Mouse (Mus musculus) hindlimb bud, embryonic 11.5 days (tissue): ENCODE measurements around the gene Socs3.
A peak's percentile ranks its signal among the peaks of the same experiment; 100 is the strongest.

Experiments
- DNase-seq: peaks from one replicate; pipeline ENCODE4 v3.0.0-alpha.2; 2012; ENCODE audit warnings: low read depth, low spot score; ENCODE audit errors: extremely low spot score

The Socs3 gene

DNA sequence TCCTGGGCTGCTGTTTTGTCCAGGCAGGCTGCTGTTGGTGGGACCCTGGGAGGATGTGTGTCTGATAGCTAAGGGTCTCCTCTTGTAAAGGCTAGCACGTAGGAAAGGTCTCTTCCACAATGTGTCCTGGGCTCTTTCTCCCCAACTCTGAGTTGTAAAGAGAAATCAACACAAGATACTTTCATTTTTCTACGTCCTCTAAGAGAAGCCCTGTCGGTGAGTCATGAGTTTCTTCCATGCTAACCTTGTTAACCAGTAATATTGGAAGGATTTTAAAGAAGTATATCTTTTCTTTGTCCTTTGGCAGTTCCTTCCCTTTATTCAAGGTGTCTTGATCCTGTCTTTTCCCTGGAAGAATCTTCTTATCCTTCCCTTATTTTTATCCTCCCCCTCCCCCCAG is 25.8 kb upstream of the Socs3 start:
- no peak for DNase-seq

DNA sequence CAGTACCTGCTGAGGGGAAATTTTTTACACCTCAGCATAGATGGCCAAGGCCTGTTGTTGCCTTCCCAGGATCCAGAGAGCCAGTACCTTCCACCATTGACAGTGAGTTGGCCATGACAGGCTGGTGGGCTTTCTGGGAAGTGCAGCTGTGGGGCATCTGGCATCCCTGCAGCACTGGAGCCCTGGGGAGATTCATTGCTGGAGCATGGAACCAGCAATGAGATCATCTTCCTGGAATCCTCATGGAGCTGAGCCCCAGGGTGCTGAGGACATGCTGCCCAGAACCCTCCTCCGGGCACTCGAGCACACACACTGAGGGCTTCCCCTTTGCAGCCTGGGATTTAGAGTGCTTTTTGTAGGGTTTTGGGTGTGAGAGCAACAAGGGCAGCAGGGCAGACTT is 25.4 kb upstream of the Socs3 start:
- no peak for DNase-seq

DNA sequence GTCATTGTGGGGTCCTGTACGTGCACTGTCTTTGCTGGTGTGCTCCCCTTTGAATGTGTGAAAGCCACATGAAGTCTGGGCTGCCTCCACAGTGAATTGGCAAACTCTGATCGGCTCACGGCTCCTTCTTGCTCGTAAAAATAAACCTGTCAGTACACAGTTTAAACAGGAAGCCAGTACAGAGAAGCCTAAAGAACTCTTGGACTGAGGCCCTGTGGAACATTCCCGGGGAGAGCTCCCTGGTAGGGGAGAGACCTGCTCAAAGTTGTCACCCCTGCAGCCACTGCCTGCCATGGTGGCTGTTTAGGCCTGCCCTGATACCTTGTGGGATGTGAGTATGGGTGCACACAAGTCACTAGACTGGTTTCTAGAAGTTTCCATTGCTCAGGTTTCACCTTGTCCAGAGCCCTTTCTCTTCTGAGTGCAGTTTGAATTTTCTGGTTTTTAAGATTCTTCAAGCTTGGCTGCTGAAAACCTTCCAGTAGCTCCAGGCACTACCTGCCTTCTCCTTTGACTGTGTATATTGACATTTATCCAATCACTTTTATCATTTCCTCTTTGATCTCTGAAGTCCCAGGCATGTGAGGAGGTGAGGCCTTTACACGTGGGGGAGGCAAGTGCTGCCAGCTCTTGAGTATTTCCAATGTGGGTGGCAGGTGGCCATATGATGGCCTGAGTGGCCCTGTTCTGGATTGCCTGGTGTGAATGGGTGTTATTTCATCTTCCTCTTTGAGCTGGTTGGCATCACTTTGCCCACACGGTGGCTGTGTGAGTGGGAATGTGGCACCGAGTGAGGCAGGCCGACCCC is 24.6 kb upstream of the Socs3 start:
- no peak for DNase-seq

DNA sequence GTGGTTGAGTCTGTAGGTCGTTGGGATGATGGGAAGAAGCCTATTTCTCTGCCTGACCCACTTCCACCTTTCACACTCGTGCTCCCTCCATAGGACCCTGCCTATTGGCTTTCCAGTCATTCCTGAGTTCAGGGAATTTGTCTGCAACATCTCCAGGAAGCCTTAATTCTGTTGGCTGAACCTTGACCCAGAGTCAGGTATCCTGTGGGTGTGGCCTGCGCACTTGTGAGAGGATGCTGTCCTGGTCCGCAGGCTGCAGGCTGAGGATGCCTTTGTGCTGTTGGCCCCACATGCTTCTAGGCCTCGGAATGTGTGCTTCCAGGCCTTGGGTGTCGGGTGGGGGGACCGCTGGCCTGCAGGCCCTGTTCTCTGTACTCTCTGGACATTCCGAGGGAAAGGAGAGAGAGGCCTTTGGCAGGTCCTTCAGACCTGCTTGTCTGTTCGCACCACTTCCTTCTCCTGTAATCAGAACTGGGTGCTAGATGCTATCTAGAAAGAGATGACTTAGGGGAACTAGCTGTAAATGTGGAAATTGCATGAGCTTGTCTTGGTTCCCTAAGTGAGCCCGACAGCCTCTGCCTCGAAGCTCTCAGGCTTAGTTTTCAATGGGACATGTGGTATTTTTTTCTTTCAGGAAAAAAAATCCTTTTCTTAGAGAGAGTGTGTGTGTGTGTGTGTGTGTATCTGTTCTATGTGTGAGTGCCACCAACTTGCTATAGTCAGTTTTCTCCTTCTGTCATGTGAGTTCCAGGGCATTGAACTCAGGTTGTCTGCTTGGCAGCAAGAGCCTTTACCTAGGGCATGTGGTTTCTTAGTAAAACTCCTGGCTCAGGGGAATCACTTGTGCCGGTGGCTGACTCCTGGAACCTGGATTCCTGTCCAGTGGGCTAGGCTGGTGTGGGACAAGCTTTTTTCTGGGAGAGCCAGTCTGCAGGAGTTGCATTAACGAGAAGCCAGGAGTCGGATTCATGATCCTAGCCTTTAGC is 23.6 kb upstream of the Socs3 start:
- no peak for DNase-seq

DNA sequence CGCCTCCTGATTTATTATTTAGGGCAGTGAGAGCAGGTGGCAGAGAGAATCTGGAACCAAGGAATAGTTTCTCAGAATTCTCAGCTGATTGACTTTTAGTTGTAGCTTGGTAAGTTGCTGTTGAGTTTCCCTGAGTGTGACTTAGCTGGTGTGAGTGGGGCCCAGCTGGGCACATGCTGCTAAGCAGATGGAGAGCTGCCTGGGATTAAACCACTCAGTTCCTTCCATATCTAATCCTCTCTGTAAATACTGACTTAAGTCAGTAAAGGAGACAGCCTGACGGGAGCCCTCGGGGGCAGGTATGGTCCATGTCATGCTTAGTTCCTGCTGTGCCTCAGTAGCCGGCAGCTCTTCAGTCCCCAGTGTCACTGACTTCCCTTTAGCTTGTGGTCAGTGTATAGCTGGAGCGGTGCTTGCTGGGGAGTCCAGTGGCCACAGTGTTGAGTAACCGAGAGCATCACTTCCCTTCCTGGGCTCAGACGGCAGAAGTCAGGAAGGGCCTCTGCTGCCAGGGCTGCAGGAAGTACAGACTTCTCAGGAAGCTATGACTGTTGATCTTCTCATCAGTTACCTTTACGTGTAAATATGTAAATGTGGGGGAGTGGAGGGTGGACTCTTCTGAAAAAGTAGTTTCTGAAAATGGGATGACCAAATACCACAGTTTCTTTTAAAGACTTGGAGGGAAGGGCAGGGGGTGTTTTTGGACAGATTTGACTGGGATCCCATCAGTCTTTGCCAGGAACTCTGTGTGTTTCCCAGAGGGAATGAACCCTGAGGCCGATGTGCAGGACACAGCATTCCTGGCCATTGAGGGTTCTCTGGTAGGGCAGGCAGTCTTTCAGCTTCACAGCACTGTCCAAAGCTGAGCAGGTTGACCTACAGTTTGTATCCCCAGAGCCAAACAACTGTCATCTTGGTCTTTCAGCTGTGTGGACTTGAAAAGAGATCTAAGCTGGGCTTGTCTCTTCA is 21.9 kb upstream of the Socs3 start:
- no peak for DNase-seq

DNA sequence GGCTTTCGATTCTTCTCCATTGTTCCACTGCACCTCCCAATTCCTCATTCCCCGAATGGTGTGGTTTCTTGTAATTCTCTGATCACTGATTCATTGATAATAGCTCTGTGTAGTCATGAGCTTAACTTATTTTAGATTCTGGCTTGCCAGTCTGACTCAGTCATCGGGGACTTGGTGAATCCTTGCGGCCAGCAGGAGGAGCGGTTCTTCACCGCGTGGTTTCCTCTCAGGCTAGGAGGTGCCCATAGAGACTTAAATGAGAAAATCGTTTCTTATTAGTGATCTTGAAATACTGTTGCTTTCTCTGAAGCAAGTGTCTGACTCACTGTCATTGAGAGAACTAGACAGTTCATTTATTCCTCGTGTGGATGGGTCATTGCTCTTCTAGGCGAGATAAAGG is 20.1 kb upstream of the Socs3 start:
- DNase-seq, result no peak

DNA sequence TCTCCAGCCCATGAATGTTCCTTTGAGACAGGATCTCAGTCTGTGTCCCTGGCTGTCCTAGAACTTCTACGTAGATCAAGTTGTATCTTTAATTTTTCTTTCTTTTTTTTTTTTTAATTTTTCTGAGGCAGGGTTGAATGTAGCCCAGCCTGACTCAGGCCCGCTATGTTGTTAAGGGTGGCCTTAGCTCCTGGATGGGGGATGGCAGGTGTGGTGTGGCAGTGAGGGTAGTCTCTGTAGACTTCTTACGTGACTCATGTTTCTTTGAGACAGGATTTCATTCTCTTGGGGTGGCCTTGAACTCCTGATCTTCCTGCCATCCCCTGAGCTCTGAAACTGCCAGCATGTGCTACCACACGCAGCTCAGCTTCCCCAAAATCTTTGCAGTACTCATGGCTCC is 19.4 kb upstream of the Socs3 start:
- DNase-seq, result no peak

DNA sequence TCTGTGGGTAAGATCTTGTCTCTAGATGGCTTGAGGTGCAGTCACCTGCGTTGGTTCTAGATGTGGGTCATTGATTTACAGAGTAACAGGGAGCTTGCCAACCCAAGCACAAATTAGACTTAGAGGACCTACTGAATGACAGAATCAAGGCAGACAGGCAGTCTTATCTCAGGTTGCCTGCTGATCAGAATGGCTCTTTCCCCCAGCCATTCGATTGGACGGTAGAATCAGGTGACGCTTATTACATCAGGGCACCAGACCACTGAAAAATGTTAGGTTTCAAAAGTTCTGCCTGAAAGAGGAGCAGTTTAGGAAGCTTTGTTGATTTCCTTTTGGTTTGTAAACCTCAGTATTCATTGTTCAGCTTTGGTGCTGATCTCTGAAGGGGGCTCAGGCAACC is 18.1 kb upstream of the Socs3 start:
- no peak for DNase-seq

DNA sequence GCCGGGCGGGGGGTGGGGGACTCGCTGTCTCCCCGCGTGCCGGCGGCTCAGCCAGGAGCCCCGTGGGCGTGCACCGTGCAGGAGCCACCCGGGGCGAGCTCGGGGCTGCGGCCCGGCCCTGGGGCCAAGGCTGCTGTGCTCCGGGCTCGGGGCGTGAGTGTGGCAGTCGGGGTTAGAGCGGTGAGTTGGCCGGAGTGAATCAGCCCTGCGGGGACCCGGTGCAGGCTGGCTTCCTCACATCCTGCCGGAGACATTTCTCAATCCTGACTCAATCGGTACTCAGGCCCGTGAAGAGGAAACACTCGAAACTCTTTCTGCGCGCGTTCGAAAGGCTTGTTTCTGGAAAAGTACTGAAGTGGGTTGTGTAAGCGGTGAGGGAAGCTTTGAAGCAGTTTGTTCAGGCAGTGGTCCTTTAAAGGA is 17.2 kb upstream of the Socs3 start:
- DNase-seq, result no peak

DNA sequence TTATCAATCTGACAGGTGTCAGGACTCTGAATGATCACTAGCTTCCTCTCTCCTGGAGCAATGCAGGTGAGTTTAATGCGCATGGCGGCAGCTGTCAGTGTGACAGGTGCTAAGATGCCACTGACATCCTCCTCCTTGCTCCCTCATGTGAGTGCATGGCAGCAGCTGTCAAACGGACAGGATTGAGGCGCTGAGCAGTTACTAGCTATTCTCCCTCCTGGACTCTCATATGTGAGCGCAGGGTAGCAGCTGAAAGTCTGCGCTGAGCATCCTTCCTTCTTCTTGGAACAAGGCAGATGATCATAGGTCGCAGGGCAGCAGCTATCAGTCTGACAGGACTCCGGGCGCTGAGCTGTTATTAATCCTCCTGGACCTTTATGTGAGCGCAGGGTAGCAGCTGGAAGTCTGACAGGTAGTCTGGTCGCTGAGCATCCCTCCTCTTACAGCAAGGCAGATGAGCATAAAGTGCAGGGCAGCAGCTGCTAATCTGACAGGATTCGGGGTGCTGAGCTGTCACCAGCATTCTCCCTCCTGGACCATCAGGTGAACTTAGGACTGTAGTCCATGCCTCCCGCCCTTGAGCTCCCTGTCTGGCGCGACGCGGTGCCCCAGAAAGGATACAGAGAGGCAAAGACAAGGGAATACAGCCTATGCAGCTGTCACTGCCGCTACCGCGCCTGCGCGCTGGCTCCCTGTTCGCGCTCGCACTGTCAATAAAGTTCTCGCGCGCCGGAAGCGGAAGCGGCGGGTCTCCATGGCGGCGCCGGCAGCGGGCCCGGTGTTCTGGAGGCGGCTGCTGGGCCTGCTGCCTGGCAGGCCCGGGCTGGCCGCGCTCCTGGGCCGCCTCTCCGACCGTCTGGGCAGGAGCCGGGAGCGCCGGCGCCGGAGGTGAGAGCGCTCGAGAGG is 16.5 kb upstream of the Socs3 start, which contains the start of gene Pgs1:
Gene Pgs1 (plus strand): TSS at position 167 of the 906 bp plus-strand sequence.
- DNase-seq, result peak; percentile 68

DNA sequence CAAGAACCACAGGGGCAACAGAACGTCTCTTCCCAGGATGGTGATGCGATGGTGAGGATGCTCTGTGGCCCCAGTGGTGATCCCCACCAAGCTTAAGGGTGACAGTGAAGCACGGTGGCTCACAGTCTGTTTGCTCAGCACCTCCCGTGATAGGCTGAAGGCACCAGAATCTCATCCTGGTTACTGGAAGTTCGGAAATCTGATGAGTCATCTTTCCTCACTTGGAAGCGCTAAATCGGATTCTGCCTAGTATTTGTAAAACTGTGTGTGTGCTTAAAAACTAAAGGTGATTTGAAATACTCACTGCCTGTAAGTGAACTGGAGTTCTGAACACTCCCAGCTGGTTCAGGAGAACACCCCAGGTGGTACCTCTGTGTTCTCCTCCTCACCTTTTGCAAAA is 13.9 kb upstream of the Socs3 start:
- no peak for DNase-seq

DNA sequence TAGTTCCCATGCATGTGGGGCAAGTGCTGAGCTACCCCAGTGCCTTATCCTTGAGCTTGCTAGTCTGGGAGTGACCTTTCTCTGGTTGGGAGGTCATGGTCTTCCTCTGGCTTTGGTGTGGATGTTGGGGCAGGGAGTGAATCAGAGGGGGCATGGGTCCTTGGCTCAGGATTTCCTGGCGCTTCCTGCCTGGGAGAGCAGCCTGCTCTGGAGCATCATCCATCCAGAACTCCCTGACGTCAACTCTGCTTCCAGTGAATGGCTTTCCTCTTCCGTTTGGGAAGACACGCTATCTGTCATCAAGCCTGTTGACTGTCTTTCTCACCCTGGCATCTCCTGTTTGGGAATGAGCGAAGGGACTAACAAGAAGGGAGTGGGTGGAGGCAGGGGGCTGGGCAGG is 12.6 kb upstream of the Socs3 start:
- no peak for DNase-seq

DNA sequence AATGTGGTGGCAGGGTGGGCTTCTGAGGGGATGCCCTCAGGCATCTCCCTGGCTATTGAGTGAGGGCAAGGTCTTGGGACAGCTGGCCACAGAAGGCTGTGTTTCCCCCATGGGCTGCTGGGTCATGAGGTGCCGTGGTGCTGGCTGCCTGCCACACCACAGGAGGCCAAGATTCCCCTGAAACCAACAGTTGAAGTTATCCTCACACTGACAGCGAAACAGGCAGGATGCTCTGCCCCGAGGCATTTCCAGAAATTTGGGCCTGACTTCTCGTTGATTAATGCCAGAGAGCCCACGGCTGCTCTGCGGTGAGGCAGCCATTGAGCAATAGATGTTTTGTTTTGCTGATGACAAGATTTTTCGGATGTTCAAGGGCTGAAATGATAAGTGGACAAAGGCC is 9.5 kb upstream of the Socs3 start:
- DNase-seq, result no peak

DNA sequence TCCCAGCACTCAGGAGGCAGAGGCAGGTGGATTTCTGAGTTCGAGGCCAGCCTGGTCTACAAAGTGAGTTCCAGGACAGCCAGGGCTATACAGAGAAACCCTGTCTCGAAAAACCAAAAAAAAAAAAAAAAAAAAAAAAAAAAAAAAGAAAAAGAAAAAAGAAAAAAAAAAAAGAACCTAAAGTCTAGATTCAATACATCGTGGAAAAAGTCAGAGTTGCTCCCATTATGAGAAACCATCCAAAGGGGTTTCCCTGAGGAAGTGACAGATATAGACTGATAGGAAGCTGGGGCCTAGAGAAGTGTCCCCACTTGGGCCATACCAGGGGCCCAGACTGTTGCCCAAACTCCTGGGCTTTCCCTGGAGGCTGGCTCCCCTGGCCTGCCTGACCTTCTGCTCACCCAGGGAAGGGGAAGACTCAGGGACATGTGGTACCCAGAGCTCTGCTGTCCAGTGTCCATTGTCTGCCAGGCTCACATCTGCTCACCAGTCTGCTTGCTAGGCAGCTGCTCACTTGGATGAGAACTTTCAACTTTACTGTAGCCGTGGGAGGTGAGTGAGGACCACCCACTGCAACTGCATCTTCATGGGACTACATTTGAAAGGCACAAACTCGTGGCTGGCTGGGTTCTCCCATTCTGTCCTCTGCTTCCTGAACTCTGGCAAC is 8.0 kb upstream of the Socs3 start:
- DNase-seq, result no peak

DNA sequence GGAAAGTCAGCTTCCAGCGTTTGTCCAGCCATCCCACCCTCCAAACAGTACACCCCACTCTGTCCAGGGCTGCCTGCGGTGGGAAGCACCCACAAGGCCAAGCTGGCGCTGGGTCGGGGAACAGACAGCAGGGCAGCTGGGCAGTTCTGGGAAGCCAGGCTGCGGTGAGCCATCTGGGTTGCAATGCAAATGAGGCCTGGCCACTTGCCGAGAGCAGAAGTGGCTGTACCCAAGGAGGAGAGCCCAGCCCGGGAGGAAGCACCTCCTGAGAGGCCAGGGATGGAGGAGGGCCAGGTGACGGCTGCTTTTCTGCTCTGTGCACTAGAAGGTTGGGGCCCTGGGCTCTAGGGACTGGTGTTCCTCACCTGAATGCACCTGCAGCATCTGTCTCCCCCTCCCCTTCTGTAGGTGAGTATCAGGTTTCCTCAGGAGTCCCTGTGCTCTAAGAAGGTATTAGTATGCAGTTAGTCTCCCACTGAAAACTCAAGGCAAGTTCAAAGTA is 6.3 kb upstream of the Socs3 start:
- no peak for DNase-seq

DNA sequence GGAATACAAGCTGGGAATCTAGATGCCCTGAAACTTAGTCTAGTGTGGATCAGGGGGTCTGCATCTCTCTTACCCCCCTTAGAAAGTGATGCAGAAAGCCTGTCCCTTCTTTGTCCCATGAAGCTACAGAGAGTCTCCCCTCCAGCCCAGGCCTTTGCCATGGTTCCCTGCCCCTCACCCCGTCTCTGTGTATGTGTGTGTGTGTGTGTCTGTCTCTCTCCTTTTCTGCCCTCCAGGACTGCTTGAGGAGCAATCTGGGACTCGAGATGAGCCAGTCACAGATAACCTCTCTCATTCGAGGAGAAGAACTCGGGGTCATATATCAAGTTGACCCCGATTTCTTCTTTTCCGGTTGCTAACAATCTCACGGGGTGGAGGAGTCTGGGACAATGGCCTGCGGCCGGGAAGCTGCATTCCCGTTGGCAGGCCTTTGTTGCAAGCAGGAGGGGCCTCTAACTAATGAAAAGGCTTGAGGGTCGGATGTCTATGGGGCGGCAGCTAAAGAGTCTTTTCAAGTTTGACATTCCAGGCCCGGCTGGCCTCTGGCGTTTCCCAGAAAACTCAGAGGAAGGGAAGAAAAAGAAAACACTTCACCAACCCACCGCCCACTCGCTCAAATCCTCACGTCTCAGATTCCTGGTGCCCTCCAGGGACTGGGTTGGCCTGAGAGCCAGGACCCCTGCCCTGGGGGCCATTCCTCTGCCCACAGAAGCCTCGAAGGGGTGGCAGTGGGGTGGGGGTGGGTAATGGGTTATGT is 5.5 kb upstream of the Socs3 start:
- no peak for DNase-seq

DNA sequence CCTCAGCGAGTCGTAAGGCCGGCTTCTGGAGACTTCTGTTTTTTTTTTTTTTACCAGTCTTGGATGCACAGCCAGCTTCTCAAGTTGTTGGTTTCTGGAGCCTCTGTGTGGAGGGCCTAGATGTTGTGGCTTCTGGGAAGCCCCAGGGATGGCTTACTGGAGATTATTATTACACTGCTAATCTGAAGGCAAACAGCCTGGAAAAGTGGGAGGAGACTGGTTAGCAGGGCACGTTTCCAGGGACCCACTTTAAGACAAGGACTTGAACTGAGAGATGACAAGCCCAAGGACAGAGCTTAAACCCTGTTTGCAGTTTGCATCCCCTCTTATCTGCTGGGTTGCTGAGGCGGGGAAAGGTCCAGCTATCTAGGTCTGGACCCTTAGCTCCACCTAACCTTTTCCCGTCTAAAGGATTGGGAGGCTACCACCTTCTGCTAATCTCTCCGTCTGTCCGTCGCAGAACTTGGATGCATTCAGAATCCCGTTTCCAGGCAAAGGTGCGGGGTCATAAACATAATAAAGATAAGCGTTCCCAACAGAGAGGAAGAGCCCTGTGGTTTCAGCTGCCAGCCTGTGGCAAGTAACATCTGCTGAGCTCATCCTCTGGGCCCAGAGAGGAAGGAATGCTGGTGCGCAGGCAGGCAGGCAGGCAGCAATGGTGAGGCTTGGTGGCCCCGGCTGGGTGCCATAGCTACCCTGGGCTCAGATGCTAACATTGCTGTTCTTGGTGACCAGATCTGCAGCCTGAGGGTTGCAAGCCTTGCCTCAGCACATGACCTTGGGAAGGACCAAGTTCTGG is 4.7 kb upstream of the Socs3 start:
- DNase-seq, result no peak

DNA sequence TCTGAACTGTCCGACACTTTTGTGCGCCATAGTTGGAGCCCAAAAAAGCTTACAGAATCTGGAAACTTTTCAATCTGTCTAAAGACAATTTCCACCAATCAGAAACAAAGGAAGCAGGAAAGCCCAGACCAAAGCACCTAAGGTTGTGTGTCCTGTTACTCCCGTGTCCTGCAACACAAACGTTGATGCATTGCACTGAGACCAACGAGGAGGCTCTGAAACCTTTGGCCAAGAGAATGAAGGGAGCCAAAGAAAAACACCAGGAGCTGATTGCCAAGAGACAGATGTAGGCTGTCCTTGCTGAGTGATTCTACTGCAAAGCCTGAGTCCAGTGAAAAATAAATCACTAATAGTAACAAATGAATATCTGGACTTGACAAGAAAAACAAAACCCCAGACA is 3.7 kb upstream of the Socs3 start:
- no peak for DNase-seq
